ENCODE assay signal across 8 mouse cellular contexts in genomic region chr3:89959435-89959834, GRCm38 (mm10). TPM values are rescaled to one million over a fixed set of nuclear protein-coding genes. Genes with fewer than 3 reads are reported as not detected.
A peak's percentile ranks its signal among the peaks of the same experiment; 100 is the strongest.
DNase-seq lines count a peak whose midpoint lies in the region; ATAC-seq lines count a peak whose summit lies in the region.
"Had no signal": no experiment of that assay in that cellular context is flagged by ENCODE, and none has a peak within 500 bp of the region (broad histone marks: within the 10 kb centered on the region; RNA-seq: fewer than 3 reads in every experiment).

No protein-coding gene starts in this region.

- intact Hi-C loops in gastrocnemius, postnatal 14 days (cut with DNase I; ENCODE audit: low total_unique reads) = loop anchor here (10.0 kb wide), 1 partner anchor 175 kb away; no protein-coding TSS in a partner anchor

- H3K4me2 ChIP-seq in limb, embryonic 13.5 days (replicated peaks) = peak overlapping the region; percentile 87

- H3K27ac ChIP-seq in limb, embryonic 13.5 days = no peak overlapping the region
- H3K27ac ChIP-seq in limb, embryonic 10.5 days = no peak overlapping the region
- H3K27ac ChIP-seq: limb, embryonic 15.5 days had no signal

- H3K36me3 ChIP-seq in limb, embryonic 13.5 days = peaks cover 49% of the 10 kb centered on the region
- H3K36me3 ChIP-seq in limb, embryonic 10.5 days = peaks cover 57% of the 10 kb centered on the region

- H3K9me3 ChIP-seq in limb, embryonic 13.5 days = no peaks in the 10 kb centered on the region
- H3K9me3 ChIP-seq in limb, embryonic 10.5 days (replicated peaks) = no peaks in the 10 kb centered on the region
- H3K9me3 ChIP-seq: limb, embryonic 15.5 days had no signal

- DNase-seq in limb, embryonic 10.5 days (ENCODE audit: low spot score) = no peak
- peak; percentile 59 to 66 for DNase-seq in cerebellum, postnatal 25 days
- peak; percentile 68 to 77 for DNase-seq in left cerebral cortex, adult 9 months (ENCODE audit: low spot score in 2 of 2)
- DNase-seq in right cerebral cortex, postnatal 14 days = peak; percentile 46
- no peak for DNase-seq in B cell, adult 2 months
- no peak for DNase-seq in gastrocnemius, postnatal 14 days

- peaks cover 35% of the 10 kb centered on the region for H3K4me1 ChIP-seq in limb, embryonic 13.5 days
- H3K4me1 ChIP-seq in limb, embryonic 10.5 days = peaks cover 46% of the 10 kb centered on the region

- ATAC-seq in limb, embryonic 13.5 days (ENCODE audit: low FRiP score, low read depth) = no peak

- no peak overlapping the region for H3K9ac ChIP-seq in limb, embryonic 13.5 days

- WGBS in limb, embryonic 13.5 days = 85% methylated on average over 4 of the region's 4 CpGs
- WGBS in limb, embryonic 10.5 days = 88% methylated on average over 4 of the region's 4 CpGs

- H3K4me3 ChIP-seq in limb, embryonic 13.5 days = no peak overlapping the region
- no peak overlapping the region for H3K4me3 ChIP-seq in limb, embryonic 10.5 days

- no peaks in the 10 kb centered on the region for H3K27me3 ChIP-seq in limb, embryonic 13.5 days
- no peaks in the 10 kb centered on the region for H3K27me3 ChIP-seq in limb, embryonic 10.5 days (ENCODE audit: low read depth, poor library complexity, severe bottlenecking)
- H3K27me3 ChIP-seq: limb, embryonic 15.5 days had no signal

RNA-seq across cellular contexts. Expression of gene Atp8b2, which starts 3.9 kb away (rescaled TPM):
- 15.2 and 17.7 TPM in 2 replicates for polyA plus RNA-seq in limb, embryonic 13.5 days (2015; fragmentation: Nextera tagmentation; extraction: Ambion mirVana)
- 16.0 and 18.3 TPM in 2 replicates for polyA plus RNA-seq in limb, embryonic 10.5 days (2016; fragmentation: Nextera tagmentation; extraction: Ambion mirVana)
- total RNA-seq in gastrocnemius, postnatal 14 days (2021) = 10 to 100 TPM; 20.6 to 28.7 TPM

RNA-seq across cellular contexts. Expression of gene Hax1, which starts 39.1 kb away (rescaled TPM):
- 157 and 174 TPM in 2 replicates for polyA plus RNA-seq in limb, embryonic 13.5 days (2015; fragmentation: Nextera tagmentation; extraction: Ambion mirVana)
- polyA plus RNA-seq in limb, embryonic 10.5 days (2016; fragmentation: Nextera tagmentation; extraction: Ambion mirVana) = 308 and 315 TPM in 2 replicates
- total RNA-seq in gastrocnemius, postnatal 14 days (2021) = 10 to 100 TPM; 45.2 to 50.2 TPM

RNA-seq across cellular contexts. Expression of gene Il6ra, which starts 46.4 kb away (rescaled TPM):
- 0.96 and 1.2 TPM in 2 replicates for polyA plus RNA-seq in limb, embryonic 13.5 days (2015; fragmentation: Nextera tagmentation; extraction: Ambion mirVana)
- 0.25 and 0.38 TPM in 2 replicates for polyA plus RNA-seq in limb, embryonic 10.5 days (2016; fragmentation: Nextera tagmentation; extraction: Ambion mirVana)
- 1 to 10 TPM; 2.4 to 8.7 TPM for total RNA-seq in gastrocnemius, postnatal 14 days (2021)

Comparison
In these comparisons a context has a peak if more than half of its experiments do, and no peak if none do; other contexts are left out.
1. DNase-seq: peak in cerebellum, postnatal 25 days (2 of 2), left cerebral cortex, adult 9 months (2 of 2) and right cerebral cortex, postnatal 14 days (single experiment); none in limb, embryonic 10.5 days (single experiment), B cell, adult 2 months (0 of 2) and gastrocnemius, postnatal 14 days (single experiment).